Mouse (Mus musculus): ENCODE data around the gene March10.

March10 gene

GRCm38 (mm10) chr11:105456497-105456907 lies at the start of gene March10:
March10 (minus strand) TSS chr11:105456735.
- peak; percentile 85 for DNase-seq

- no peak for DNase-seq
Observed at GRCm38 (mm10) chr11:105506322-105506721, 49.8 kb upstream of the March10 start.

GRCm38 (mm10) chr11:105505038-105505437 lies 48.5 kb upstream of the March10 start:
- no peak for DNase-seq

GRCm38 (mm10) chr11:105502311-105502710 lies 45.8 kb upstream of the March10 start:
- no peak for DNase-seq

- no peak for DNase-seq
Observed at GRCm38 (mm10) chr11:105497505-105497904, 41.0 kb upstream of the March10 start.

- DNase-seq = no peak
Observed at GRCm38 (mm10) chr11:105496665-105497064, 40.1 kb upstream of the March10 start.

GRCm38 (mm10) chr11:105495591-105496270 lies 39.2 kb upstream of the March10 start:
- DNase-seq = no peak

GRCm38 (mm10) chr11:105494786-105495369 lies 38.3 kb upstream of the March10 start:
- no peak for DNase-seq

- DNase-seq = no peak
Observed at GRCm38 (mm10) chr11:105492392-105492791, 35.9 kb upstream of the March10 start.

GRCm38 (mm10) chr11:105490971-105491370 lies 34.4 kb upstream of the March10 start:
- DNase-seq = no peak

GRCm38 (mm10) chr11:105485412-105485811 lies 28.9 kb upstream of the March10 start:
- DNase-seq = no peak

- DNase-seq = no peak
Observed at GRCm38 (mm10) chr11:105484993-105485392, 28.5 kb upstream of the March10 start.

GRCm38 (mm10) chr11:105482747-105483146 lies 26.2 kb upstream of the March10 start:
- no peak for DNase-seq

GRCm38 (mm10) chr11:105474746-105475145 lies 18.2 kb upstream of the March10 start:
- DNase-seq = no peak

GRCm38 (mm10) chr11:105474352-105474736 lies 17.8 kb upstream of the March10 start:
- DNase-seq = no peak

- DNase-seq = no peak
Observed at GRCm38 (mm10) chr11:105473716-105474351, 17.3 kb upstream of the March10 start.

GRCm38 (mm10) chr11:105472610-105473009 lies 16.1 kb upstream of the March10 start:
- no peak for DNase-seq

GRCm38 (mm10) chr11:105470896-105471295 lies 14.4 kb upstream of the March10 start:
- no peak for DNase-seq

GRCm38 (mm10) chr11:105469561-105469960 lies 13.0 kb upstream of the March10 start:
- DNase-seq = peak in 1 of 2 experiments; percentile 19

- no peak for DNase-seq
Observed at GRCm38 (mm10) chr11:105469091-105469507, 12.6 kb upstream of the March10 start.

GRCm38 (mm10) chr11:105468436-105468835 lies 11.9 kb upstream of the March10 start:
- no peak for DNase-seq

GRCm38 (mm10) chr11:105467816-105468215 lies 11.3 kb upstream of the March10 start:
- no peak for DNase-seq

- DNase-seq = no peak
Observed at GRCm38 (mm10) chr11:105467266-105467665, 10.7 kb upstream of the March10 start.

- DNase-seq = no peak
Observed at GRCm38 (mm10) chr11:105466756-105467155, 10.2 kb upstream of the March10 start.
